Mouse (Mus musculus) brain, embryonic 14.5 days (tissue): ENCODE measurements around the gene Pax5.

ENCODE experiments used
- CTCF ChIP-seq: fragments of 200-500 bp; IDR thresholded peaks from 2 replicates; pipeline ENCODE4 v1.5.1; 2012; ENCODE audit warnings: inconsistent platforms, mild to moderate bottlenecking, moderate library complexity, borderline replicate concordance; ENCODE audit not compliant: insufficient read depth, insufficient read length; ENCODE audit errors: extremely low read depth
- POLR2A ChIP-seq: fragments of 200-500 bp; IDR thresholded peaks from 2 replicates; pipeline ENCODE4 v1.6.1; 2012; ENCODE audit warnings: mild to moderate bottlenecking, inconsistent platforms, borderline replicate concordance; ENCODE audit not compliant: poor library complexity, insufficient read depth, insufficient read length, severe bottlenecking; ENCODE audit errors: extremely low read depth

DNA sequence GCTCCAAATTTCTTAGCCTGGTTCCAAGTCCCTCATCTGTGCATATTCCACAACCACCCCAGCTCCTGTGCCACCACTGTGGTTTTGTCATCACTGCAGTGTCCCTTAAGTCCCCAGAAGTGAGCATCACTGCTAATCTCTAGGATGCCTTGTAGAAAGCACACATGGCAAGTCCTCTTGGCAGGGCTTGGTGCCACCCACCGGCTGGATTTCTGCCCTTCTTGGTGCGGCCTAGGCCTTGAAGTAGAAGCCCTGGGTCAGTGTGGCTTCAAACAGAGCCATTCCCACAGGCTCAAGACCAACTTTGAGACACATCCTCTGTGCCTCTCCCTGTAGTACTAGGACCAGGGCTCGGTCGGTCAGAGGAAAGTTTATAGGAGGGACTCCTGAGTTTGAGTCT is 174.6 kb downstream of the Pax5 start:
- TF ChIP-seq CTCF (no peak), POLR2A (no peak)
